Mouse (Mus musculus): ENCODE results near the gene Peli1. TPM values are rescaled to one million over a fixed set of nuclear protein-coding genes. Genes with fewer than 3 reads are reported as not detected.

The Peli1 gene
- 57.6 and 65.6 TPM in 2 replicates for polyA plus RNA-seq (2015; fragmentation: Nextera tagmentation; extraction: Ambion mirVana)

DNA sequence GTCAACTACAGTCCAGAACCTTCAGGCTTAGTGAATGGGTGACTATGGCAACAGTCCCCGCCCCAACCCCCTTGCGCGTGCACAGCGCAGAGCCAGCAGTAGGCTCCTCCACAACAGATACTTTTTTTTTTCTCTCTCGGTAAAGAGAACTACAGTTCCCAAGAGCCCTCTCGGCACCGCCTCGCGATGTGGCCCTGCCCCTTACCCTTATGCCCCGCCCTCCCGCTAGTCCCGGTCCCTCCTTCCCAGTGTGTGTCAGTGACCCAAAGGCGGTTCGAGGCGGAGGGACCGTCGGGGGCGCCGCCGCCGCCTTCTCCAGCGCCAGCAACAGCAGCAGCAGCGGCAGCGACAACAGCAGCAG is at the start of gene Peli1:
Peli1 (plus strand) TSS at position 225 of the 361 bp plus-strand sequence.
- WGBS = 0% methylated on average over 24 of the region's 24 CpGs
- ATAC-seq = peak; percentile 99
- H3K4me1 ChIP-seq (ENCODE audit: control insufficient read depth, insufficient read depth, low read length) = peaks cover 13% of the 10 kb centered on the region

DNA sequence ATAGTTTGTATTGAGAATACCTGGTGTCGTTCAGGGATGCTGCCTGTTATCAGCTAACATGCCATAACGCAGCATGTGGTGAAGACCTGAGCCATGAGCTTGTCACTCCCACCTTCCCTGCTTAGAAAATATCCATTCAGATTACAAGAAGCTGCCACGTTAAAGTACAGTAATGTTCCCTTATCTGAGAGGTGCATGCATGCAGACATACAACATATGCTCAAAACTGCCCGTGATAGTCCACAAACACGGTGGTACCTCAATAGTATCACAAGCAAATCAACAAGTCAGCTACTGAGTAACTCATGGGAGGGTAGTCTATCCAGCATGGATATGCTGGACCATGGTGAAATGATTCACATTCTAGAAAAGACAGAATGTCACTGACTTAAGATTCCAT is 48.5 kb upstream of the Peli1 start:
- H3K9me3 ChIP-seq (replicated peaks; ENCODE audit: control insufficient read depth, low read length, poor library complexity, severe bottlenecking) = no peaks in the 10 kb centered on the region
- no peak overlapping the region for H3K4me3 ChIP-seq (ENCODE audit: low read depth, low read length)
- no peaks in the 10 kb centered on the region for H3K36me3 ChIP-seq (ENCODE audit: control insufficient read depth, insufficient read depth, low read length)
- H3K27me3 ChIP-seq (ENCODE audit: control insufficient read depth, insufficient read depth, low read depth, low read length) = no peaks in the 10 kb centered on the region
- ATAC-seq = no peak
- no peak overlapping the region for H3K9ac ChIP-seq (ENCODE audit: low read depth, low read length)
- no peaks in the 10 kb centered on the region for H3K4me1 ChIP-seq (ENCODE audit: control insufficient read depth, insufficient read depth, low read length)
- WGBS = 95% methylated on average over 5 of the region's 5 CpGs
- no peak overlapping the region for H3K27ac ChIP-seq (ENCODE audit: low read length)
- no peak overlapping the region for H3K4me2 ChIP-seq (ENCODE audit: low read length)

More for the DNA sequence above, at the start of gene Peli1:
- no peaks in the 10 kb centered on the region for H3K36me3 ChIP-seq (ENCODE audit: control insufficient read depth, insufficient read depth, low read length)
- peak within 1 kb of the TSS; percentile 93 for H3K4me3 ChIP-seq (ENCODE audit: low read depth, low read length)
- H3K4me2 ChIP-seq (ENCODE audit: low read length) = peak within 1 kb of the TSS; percentile 60
- H3K27me3 ChIP-seq (ENCODE audit: control insufficient read depth, insufficient read depth, low read depth, low read length) = no peaks in the 10 kb centered on the region
- H3K9me3 ChIP-seq (replicated peaks; ENCODE audit: control insufficient read depth, low read length, poor library complexity, severe bottlenecking) = no peaks in the 10 kb centered on the region
- H3K27ac ChIP-seq (ENCODE audit: low read length) = peak within 1 kb of the TSS; percentile 99
- peak within 1 kb of the TSS; percentile 98 for H3K9ac ChIP-seq (ENCODE audit: low read depth, low read length)

DNA sequence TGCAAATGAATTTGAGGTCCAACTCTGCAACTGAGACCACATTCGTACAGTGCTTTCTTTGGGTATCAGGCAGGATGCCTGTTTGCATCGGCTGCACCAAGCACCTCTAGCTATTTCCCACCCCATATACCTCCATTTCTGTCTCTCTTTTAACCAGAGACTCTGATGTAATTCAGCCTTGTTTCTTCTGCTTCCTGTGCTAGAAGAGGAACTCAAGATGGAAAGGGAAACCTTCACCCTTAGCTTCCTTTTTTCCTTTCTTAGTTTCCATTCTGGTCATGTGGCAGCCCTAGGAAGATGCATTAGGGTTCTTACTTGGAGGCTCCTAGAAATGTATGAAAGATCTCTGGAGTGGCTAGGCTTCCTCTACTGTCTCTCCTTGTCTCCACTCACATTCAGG is 44.9 kb upstream of the Peli1 start:
- no peak overlapping the region for H3K4me2 ChIP-seq (ENCODE audit: low read length)
- H3K4me3 ChIP-seq (ENCODE audit: low read depth, low read length) = no peak overlapping the region
- 92% methylated on average over 2 of the region's 2 CpGs for WGBS
- ATAC-seq = no peak
- H3K4me1 ChIP-seq (ENCODE audit: control insufficient read depth, insufficient read depth, low read length) = no peaks in the 10 kb centered on the region
- H3K27me3 ChIP-seq (ENCODE audit: control insufficient read depth, insufficient read depth, low read depth, low read length) = no peaks in the 10 kb centered on the region
- H3K27ac ChIP-seq (ENCODE audit: low read length) = no peak overlapping the region
- H3K9ac ChIP-seq (ENCODE audit: low read depth, low read length) = no peak overlapping the region
- no peaks in the 10 kb centered on the region for H3K9me3 ChIP-seq (replicated peaks; ENCODE audit: control insufficient read depth, low read length, poor library complexity, severe bottlenecking)
- no peaks in the 10 kb centered on the region for H3K36me3 ChIP-seq (ENCODE audit: control insufficient read depth, insufficient read depth, low read length)

DNA sequence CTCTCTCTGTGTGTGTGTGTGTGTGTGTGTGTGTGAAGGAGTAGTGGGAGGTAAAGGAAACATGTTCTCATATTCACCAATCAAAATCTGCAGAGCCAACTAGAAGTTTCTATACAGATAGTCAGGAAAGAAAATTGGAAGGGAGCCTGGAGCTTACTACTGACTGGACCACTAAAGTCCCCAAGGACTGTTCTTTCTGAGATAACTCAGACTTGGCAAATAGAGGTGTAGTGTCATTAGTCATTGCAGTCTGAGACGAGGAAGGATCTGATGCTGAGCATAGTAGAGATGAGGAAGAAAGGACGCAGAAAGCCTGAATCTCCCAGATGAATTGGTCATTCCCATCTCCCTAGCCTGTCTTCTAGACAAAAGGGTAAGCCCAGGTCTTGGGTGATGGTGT is 43.2 kb upstream of the Peli1 start:
- Histone ChIP-seq H3K4me2 (ENCODE audit: low read length) (no peak overlapping the region), H3K27me3 (ENCODE audit: control insufficient read depth, insufficient read depth, low read depth, low read length) (no peaks in the 10 kb centered on the region), H3K9me3 (replicated peaks; ENCODE audit: control insufficient read depth, low read length, poor library complexity, severe bottlenecking) (no peaks in the 10 kb centered on the region), H3K36me3 (ENCODE audit: control insufficient read depth, insufficient read depth, low read length) (no peaks in the 10 kb centered on the region), H3K4me3 (ENCODE audit: low read depth, low read length) (no peak overlapping the region), H3K27ac (ENCODE audit: low read length) (no peak overlapping the region), H3K9ac (ENCODE audit: low read depth, low read length) (no peak overlapping the region), H3K4me1 (ENCODE audit: control insufficient read depth, insufficient read depth, low read length) (no peaks in the 10 kb centered on the region)
- WGBS = 88% methylated on average over 2 of the region's 2 CpGs
- no peak for ATAC-seq

DNA sequence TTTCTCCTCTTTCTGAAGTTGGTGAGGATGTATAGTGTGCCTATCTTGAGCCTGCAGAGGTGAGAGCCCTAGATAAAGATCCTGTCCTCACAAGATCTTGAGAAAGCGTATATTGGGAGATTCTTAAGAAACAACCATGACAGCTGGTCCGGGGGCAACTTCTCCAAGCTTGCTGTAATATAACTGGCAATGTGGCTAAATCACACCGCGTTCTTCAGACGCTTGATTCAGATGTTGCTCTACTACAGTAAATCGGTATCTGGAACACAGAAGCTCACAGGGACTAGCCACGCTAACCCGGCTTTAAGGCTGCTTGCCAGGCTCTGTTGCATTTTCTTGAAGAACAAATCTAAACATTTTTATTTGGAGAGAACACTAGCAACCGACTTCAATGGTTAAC is 39.4 kb upstream of the Peli1 start:
- Histone ChIP-seq H3K27ac (ENCODE audit: low read length) (no peak overlapping the region), H3K9me3 (replicated peaks; ENCODE audit: control insufficient read depth, low read length, poor library complexity, severe bottlenecking) (no peaks in the 10 kb centered on the region), H3K4me2 (ENCODE audit: low read length) (no peak overlapping the region), H3K4me3 (ENCODE audit: low read depth, low read length) (no peak overlapping the region), H3K9ac (ENCODE audit: low read depth, low read length) (no peak overlapping the region), H3K27me3 (ENCODE audit: control insufficient read depth, insufficient read depth, low read depth, low read length) (no peaks in the 10 kb centered on the region), H3K4me1 (ENCODE audit: control insufficient read depth, insufficient read depth, low read length) (no peaks in the 10 kb centered on the region), H3K36me3 (ENCODE audit: control insufficient read depth, insufficient read depth, low read length) (no peaks in the 10 kb centered on the region)
- no peak for ATAC-seq
- WGBS = 82% methylated on average over 9 of the region's 9 CpGs

DNA sequence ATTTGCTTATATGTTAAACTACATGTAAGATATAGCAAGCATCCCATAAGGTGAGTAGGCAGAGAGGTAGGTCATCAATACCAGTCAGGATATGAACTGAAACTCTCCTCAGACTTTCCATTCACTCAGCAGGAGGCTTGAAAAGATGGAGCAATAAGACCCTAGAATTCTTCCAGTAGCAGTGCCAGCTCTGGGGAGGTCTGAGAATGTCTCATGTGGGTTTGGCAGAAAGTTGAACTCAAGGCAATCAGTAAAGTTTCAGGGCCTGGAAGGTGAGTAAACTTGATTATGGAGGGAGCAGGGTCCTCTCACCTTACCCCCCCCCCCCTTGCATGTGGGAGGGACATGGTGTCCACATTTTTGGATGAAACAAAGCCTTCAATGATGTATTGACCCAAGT is 36.5 kb upstream of the Peli1 start:
- no peak for ATAC-seq
- Histone ChIP-seq H3K9ac (ENCODE audit: low read depth, low read length) (no peak overlapping the region), H3K4me3 (ENCODE audit: low read depth, low read length) (no peak overlapping the region), H3K27ac (ENCODE audit: low read length) (no peak overlapping the region), H3K27me3 (ENCODE audit: control insufficient read depth, insufficient read depth, low read depth, low read length) (no peaks in the 10 kb centered on the region), H3K9me3 (replicated peaks; ENCODE audit: control insufficient read depth, low read length, poor library complexity, severe bottlenecking) (no peaks in the 10 kb centered on the region), H3K4me2 (ENCODE audit: low read length) (no peak overlapping the region), H3K36me3 (ENCODE audit: control insufficient read depth, insufficient read depth, low read length) (no peaks in the 10 kb centered on the region), H3K4me1 (ENCODE audit: control insufficient read depth, insufficient read depth, low read length) (no peaks in the 10 kb centered on the region)

DNA sequence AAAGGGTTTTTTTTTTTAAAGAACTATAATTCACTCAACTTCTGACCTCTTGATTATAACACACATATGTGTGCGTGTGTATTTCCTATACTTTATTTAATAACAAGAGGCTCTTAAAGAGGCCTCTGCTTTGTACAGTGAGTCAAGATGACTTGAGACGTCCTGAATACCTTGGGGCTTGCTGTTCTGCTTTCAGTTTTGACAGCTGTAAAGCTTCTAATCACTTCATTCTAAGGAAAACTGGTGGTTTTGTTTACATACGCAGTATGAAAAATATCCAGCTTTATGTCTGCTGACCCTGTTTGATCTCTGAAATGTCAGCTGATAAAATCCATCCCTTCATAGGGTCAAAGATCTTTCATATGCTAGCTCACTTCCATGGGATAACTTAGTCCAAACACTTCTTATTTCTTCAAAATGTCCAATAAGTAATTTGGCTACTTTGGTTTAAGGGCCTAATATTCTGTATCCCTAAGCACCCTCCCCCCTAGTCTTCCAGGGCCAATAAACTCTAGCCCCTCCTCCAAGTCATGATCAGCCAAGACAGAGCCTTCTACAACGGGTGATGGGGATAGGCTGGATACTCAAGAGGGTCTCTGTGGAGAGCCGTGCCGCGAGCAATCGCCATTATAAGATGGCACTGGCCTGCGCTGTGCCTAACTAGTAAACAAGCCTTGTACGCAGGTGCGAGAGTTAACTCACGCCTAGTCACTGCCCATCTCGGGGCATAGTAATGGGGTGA is 34.8 kb upstream of the Peli1 start:
- Histone ChIP-seq H3K27me3 (ENCODE audit: control insufficient read depth, insufficient read depth, low read depth, low read length) (no peaks in the 10 kb centered on the region), H3K9ac (ENCODE audit: low read depth, low read length) (no peak overlapping the region), H3K9me3 (replicated peaks; ENCODE audit: control insufficient read depth, low read length, poor library complexity, severe bottlenecking) (no peaks in the 10 kb centered on the region), H3K4me3 (ENCODE audit: low read depth, low read length) (no peak overlapping the region), H3K4me1 (ENCODE audit: control insufficient read depth, insufficient read depth, low read length) (no peaks in the 10 kb centered on the region), H3K27ac (ENCODE audit: low read length) (no peak overlapping the region), H3K4me2 (ENCODE audit: low read length) (no peak overlapping the region), H3K36me3 (ENCODE audit: control insufficient read depth, insufficient read depth, low read length) (no peaks in the 10 kb centered on the region)
- 91% methylated on average over 13 of the region's 13 CpGs for WGBS
- ATAC-seq = no peak

DNA sequence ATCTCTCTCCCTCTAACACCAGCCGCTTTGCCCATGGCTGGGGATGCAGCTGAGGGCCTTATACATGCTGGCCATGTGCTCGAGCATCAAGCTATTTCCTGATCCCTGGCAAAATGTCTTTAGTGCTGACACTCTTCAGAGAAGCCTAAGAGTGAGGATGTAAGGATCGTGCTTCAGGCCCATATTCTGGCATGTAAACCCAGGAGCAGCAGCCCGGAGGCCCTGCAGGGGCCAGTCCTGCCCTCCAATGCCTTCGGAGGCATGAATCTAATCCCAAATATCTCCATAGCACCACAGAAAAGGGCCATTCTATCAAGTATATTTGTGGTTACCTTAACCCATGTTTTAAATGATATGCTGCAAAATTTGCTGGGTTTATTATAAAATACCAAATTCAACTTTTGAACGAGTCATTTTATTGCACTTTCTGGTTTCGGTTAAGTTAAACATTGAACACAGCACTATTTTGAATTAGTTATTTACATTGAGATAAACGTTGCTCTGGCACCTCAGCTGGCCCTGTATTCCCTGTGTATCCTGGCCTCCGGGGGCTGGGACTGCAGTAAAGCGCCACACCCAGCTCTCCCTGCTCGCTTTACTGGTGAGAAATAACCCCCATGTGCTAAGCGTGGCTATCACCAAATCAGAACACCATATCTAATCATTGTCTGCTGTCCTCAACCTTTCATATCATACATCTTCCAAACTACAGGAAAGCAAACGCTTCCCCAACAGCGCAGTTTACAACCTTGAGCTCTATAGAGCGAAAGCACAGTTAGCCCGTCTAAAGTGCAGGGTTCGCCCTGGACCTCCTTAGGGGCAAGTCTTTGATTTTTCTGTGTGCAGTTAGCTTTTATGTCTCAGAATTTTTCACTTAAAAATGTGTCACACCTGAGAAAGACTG is 33.3 kb upstream of the Peli1 start:
- Histone ChIP-seq H3K27me3 (ENCODE audit: control insufficient read depth, insufficient read depth, low read depth, low read length) (no peaks in the 10 kb centered on the region), H3K9ac (ENCODE audit: low read depth, low read length) (no peak overlapping the region), H3K4me3 (ENCODE audit: low read depth, low read length) (no peak overlapping the region), H3K4me2 (ENCODE audit: low read length) (no peak overlapping the region), H3K36me3 (ENCODE audit: control insufficient read depth, insufficient read depth, low read length) (no peaks in the 10 kb centered on the region), H3K4me1 (ENCODE audit: control insufficient read depth, insufficient read depth, low read length) (no peaks in the 10 kb centered on the region), H3K9me3 (replicated peaks; ENCODE audit: control insufficient read depth, low read length, poor library complexity, severe bottlenecking) (no peaks in the 10 kb centered on the region), H3K27ac (ENCODE audit: low read length) (no peak overlapping the region)
- no peak for ATAC-seq
- 79% methylated on average over 17 of the region's 17 CpGs for WGBS

DNA sequence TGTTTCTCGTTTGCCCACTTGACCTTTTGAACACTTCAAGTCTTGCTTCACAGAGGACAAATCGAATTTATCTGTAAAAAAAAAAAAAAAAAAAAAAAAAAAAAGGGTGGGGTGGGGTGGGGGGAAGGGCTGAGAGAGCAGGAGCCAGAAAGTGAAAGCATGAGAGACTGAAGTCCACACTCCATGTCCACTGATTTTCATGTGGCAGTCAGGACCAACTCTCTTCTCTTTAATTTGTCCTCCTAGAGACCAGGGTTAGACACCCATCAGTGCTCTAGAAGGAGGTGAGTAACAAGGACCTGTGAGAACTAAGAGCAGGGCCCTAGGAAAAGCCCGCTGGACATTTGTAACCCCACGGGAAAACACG is 32.7 kb upstream of the Peli1 start:
- Histone ChIP-seq H3K36me3 (ENCODE audit: control insufficient read depth, insufficient read depth, low read length) (no peaks in the 10 kb centered on the region), H3K27me3 (ENCODE audit: control insufficient read depth, insufficient read depth, low read depth, low read length) (no peaks in the 10 kb centered on the region), H3K4me2 (ENCODE audit: low read length) (no peak overlapping the region), H3K4me3 (ENCODE audit: low read depth, low read length) (no peak overlapping the region), H3K9me3 (replicated peaks; ENCODE audit: control insufficient read depth, low read length, poor library complexity, severe bottlenecking) (no peaks in the 10 kb centered on the region), H3K27ac (ENCODE audit: low read length) (no peak overlapping the region), H3K4me1 (ENCODE audit: control insufficient read depth, insufficient read depth, low read length) (no peaks in the 10 kb centered on the region), H3K9ac (ENCODE audit: low read depth, low read length) (no peak overlapping the region)
- 87% methylated on average over 5 of the region's 5 CpGs for WGBS
- no peak for ATAC-seq

Data from midbrain, embryonic 16.5 days (tissue).